Mouse (Mus musculus) neural tube, embryonic 14.5 days (tissue): ENCODE measurements around the gene Smyd2. TPM values are rescaled to one million over a fixed set of nuclear protein-coding genes. Genes with fewer than 3 reads are reported as not detected.

Experiments used
- ATAC-seq: fragments of 200-750 bp; cut with Nextera tagmentation; 2 replicates; pipeline ENCODE4 v1.8.0; 2017; ENCODE audit warnings: low read depth, mild to moderate bottlenecking, moderate TSS enrichment, moderate library complexity
- H3K27ac ChIP-seq: fragments of 300-500 bp; sonication (generic); 2 replicates; pipeline ENCODE4 v1.5.1; 2014; ENCODE audit warnings: low read depth, mild to moderate bottlenecking, control low read depth, low read length, moderate library complexity, mixed read lengths
- H3K27me3 ChIP-seq: fragments of 300-500 bp; sonication (generic); 2 replicates; pipeline ENCODE4 v1.6.1; 2014; ENCODE audit warnings: low read length; ENCODE audit not compliant: control insufficient read depth, insufficient read depth
- H3K36me3 ChIP-seq: fragments of 300-500 bp; sonication (generic); 2 replicates; pipeline ENCODE4 v1.6.1; 2014; ENCODE audit warnings: low read length, mixed read lengths; ENCODE audit not compliant: control insufficient read depth, insufficient read depth
- H3K4me1 ChIP-seq: fragments of 300-500 bp; sonication (generic); 2 replicates; pipeline ENCODE4 v1.6.1; 2014; ENCODE audit warnings: low read length; ENCODE audit not compliant: control insufficient read depth, insufficient read depth
- H3K4me2 ChIP-seq: fragments of 300-500 bp; sonication (generic); 2 replicates; pipeline ENCODE4 v1.6.1; 2014; ENCODE audit warnings: mild to moderate bottlenecking, low read depth, low read length, control low read depth
- H3K4me3 ChIP-seq: fragments of 300-500 bp; sonication (generic); 2 replicates; pipeline ENCODE4 v1.5.1; 2014; ENCODE audit warnings: low read depth, low read length, control low read depth, mixed read lengths
- H3K9ac ChIP-seq: fragments of 300-500 bp; sonication (generic); replicated peaks from 2 replicates; pipeline ENCODE4 v1.6.1; 2014; ENCODE audit warnings: low read depth, mild to moderate bottlenecking, control low read depth, low read length, mixed read lengths
- H3K9me3 ChIP-seq: fragments of 300-500 bp; sonication (generic); 2 replicates; pipeline ENCODE4 v1.6.1; 2016; ENCODE audit warnings: low read length; ENCODE audit not compliant: control insufficient read depth
- WGBS: fragments of 180-500 bp; shearing (Covaris S2); extraction: QIAGEN DNeasy Blood & Tissue Kit; methylation state at CpG from one replicate; pipeline ENCODE4 v1.1.7; 2014; 5-methylcytosine and 5-hydroxymethylcytosine counted together
- polyA plus RNA-seq: library from polyadenylated mRNA; unstranded; fragments of >200 nt; fragmentation: Nextera tagmentation; extraction: Ambion mirVana; gene quantifications from 2 replicates; pipeline ENCODE4 v1.2.1, GENCODE M21; 2014

The Smyd2 gene
- polyA plus RNA-seq, 1 experiment from 2014 or later, result 96.8 TPM

DNA sequence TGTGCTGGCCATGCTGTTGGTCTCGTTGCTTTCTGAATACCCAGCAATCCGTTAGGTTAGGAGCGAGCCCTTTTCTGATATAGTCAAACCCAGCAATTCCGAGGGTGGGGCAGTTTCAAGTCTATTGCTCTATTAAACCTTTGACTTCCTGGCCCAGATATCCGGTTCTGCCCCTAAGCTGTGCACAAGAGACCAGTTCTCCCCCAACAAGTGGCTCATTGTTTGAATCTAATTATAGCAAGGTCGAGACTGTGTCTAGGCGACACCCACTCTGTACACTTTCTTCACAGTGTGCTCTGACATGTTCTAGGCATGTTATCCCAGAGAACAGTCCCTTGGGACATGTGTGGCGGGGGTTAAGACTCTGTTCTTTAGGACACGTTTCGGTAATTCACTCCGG lies 72.6 kb downstream of the Smyd2 start:
- Histone ChIP-seq H3K9ac (no peak overlapping the region), H3K27ac (no peak overlapping the region), H3K27me3 (no peaks in the 10 kb centered on the region), H3K4me2 (no peak overlapping the region), H3K9me3 (no peaks in the 10 kb centered on the region), H3K36me3 (no peaks in the 10 kb centered on the region), H3K4me3 (no peak overlapping the region), H3K4me1 (no peaks in the 10 kb centered on the region)
- no peak for ATAC-seq
- WGBS, result 84% methylated on average over 11 of the region's 11 CpGs

DNA sequence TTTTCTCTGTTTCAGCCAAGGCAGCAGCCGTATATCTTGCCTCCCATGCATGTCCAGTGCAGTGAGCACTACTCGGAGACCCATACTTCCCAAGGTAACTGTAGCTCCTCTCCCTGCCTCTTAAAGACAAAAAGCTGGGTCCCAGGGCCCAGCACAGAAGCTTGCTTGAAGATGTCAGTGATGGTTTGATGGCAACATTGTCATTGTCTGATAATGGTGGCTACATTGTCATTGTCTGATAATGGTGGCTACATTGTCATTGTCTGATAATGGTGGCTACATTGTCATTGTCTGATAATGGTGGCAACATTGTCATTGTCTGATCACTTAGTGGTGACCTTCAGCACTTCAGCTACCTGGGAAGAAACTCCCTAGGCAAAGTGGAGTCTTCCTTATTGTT lies 75.8 kb downstream of the Smyd2 start:
- no peak for ATAC-seq
- no peak overlapping the region for H3K4me3 ChIP-seq
- no peaks in the 10 kb centered on the region for H3K27me3 ChIP-seq
- H3K4me1 ChIP-seq, result no peaks in the 10 kb centered on the region
- 93% methylated on average over 2 of the region's 2 CpGs for WGBS
- no peak overlapping the region for H3K4me2 ChIP-seq
- no peaks in the 10 kb centered on the region for H3K9me3 ChIP-seq
- H3K36me3 ChIP-seq, result no peaks in the 10 kb centered on the region
- H3K27ac ChIP-seq, result no peak overlapping the region
- H3K9ac ChIP-seq, result no peak overlapping the region

DNA sequence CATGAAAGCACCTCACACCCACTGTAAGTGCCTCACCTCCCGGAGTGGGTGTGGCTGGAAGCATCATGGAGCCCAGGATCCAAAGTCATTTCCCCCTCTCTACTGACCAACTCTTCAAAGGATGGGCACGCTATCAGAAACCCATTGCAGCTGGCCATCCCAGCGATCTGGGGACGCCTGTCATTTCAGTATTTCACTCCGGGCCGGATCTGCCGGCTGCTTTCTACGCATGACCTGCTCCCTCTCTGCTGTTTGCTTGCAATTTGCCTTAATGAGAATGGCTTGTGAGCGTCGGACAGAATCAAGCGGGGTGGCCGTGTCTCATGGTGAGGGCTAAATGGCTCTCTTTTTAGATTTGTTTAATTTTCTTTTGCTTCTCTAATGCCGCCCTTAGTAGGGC lies 88.0 kb downstream of the Smyd2 start:
- WGBS, result 33% methylated on average over 13 of the region's 13 CpGs

GRCm38 (mm10) chr1:189833351-189833750 lies 88.8 kb downstream of the Smyd2 start:
- Histone ChIP-seq H3K4me1 (no peaks in the 10 kb centered on the region), H3K9ac (no peak overlapping the region), H3K27me3 (no peaks in the 10 kb centered on the region), H3K9me3 (no peaks in the 10 kb centered on the region), H3K27ac (no peak overlapping the region), H3K36me3 (no peaks in the 10 kb centered on the region), H3K4me2 (no peak overlapping the region), H3K4me3 (no peak overlapping the region)
- 77% methylated on average over 7 of the region's 7 CpGs for WGBS
- ATAC-seq, result no peak

More for the DNA sequence above, 88.0 kb downstream of the Smyd2 start:
- H3K4me2 ChIP-seq, result no peak overlapping the region
- no peak overlapping the region for H3K9ac ChIP-seq
- ATAC-seq, result no peak
- H3K36me3 ChIP-seq, result no peaks in the 10 kb centered on the region
- H3K27me3 ChIP-seq, result no peaks in the 10 kb centered on the region
- H3K4me3 ChIP-seq, result no peak overlapping the region
- H3K27ac ChIP-seq, result no peak overlapping the region
- H3K4me1 ChIP-seq, result no peaks in the 10 kb centered on the region
- no peaks in the 10 kb centered on the region for H3K9me3 ChIP-seq

GRCm38 (mm10) chr1:189830797-189831232 lies 91.3 kb downstream of the Smyd2 start:
- no peak overlapping the region for H3K27ac ChIP-seq
- 9% methylated on average over 12 of the region's 12 CpGs for WGBS
- H3K27me3 ChIP-seq, result no peaks in the 10 kb centered on the region
- H3K4me2 ChIP-seq, result no peak overlapping the region
- no peak overlapping the region for H3K9ac ChIP-seq
- H3K4me3 ChIP-seq, result no peak overlapping the region
- no peak for ATAC-seq
- H3K36me3 ChIP-seq, result no peaks in the 10 kb centered on the region
- no peaks in the 10 kb centered on the region for H3K4me1 ChIP-seq
- H3K9me3 ChIP-seq, result no peaks in the 10 kb centered on the region

Other genes starting within 250 kb of the Smyd2 start
- 6.5 and 7.8 TPM in 2 replicates for gene Cenpf, start 234.3 kb downstream of the Smyd2 start, polyA plus RNA-seq
- gene Ptpn14, start 194.1 kb downstream of the Smyd2 start, polyA plus RNA-seq, result 0.92 and 1.9 TPM in 2 replicates
- gene Prox1, start 248.4 kb upstream of the Smyd2 start, polyA plus RNA-seq, result 15.9 and 17.8 TPM in 2 replicates